9 mouse cellular contexts compared by ENCODE assay signal in the genomic region with DNA sequence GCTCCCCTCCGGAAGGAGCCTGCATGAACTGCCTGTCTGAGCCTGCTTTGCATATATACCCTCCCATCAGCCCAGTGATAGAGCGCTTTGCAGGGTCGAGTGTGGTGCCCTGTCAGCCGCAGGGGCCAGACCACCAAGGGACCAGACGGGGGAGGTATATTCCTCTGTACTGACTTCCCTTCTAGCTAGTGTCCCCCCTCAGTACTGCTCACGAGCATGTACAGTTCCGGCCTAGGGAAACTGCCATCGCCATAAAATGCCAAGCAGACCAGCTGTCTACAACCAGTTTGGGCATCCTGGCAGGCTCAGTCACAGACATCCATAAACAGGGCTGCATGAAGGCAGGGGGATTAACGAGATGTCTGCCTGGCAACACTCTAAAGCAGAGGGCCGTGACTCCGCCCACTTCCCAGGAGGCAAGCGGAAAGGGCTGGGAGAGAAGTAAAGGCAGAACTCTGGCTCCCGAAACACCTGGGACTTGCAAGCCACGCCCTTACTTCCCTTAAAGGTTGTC.
A peak's percentile ranks its signal among the peaks of the same experiment; 100 is the strongest.
DNase-seq lines count a peak whose midpoint lies in the region; ATAC-seq and TF ChIP-seq lines count a peak whose summit lies in the region.
"Had no signal": no experiment of that assay in that cellular context is flagged by ENCODE, and none has a peak within 500 bp of the region (broad histone marks: within the 10 kb centered on the region; RNA-seq: fewer than 3 reads in every experiment).

No protein-coding gene starts in this region.

- no peak for DNase-seq in kidney, adult 8-10 months
- DNase-seq in R1 (ENCODE audit: low read depth, low spot score), result peak; percentile 94
- no peak for DNase-seq in thymus, adult 18-20 months
- DNase-seq in urinary bladder, postnatal 25 days (ENCODE audit: low spot score), result no peak

- no peak overlapping the region for H3K27ac ChIP-seq in kidney, embryonic 15.5 days
- no peak overlapping the region for H3K27ac ChIP-seq in forebrain, embryonic 12.5 days
- no peak overlapping the region for H3K27ac ChIP-seq in liver, embryonic 12.5 days
- H3K27ac ChIP-seq in testis, adult 2 months (ENCODE audit: control insufficient read depth, insufficient read depth, low read depth, low read length), result no peak overlapping the region

- TF ChIP-seq POLR2A in testis, adult 2 months (IDR thresholded peaks at IDR 0.05; ENCODE audit: control insufficient read depth, low read depth, low read length), result no peak

- H3K36me3 ChIP-seq in kidney, embryonic 15.5 days, result no peaks in the 10 kb centered on the region
- no peaks in the 10 kb centered on the region for H3K36me3 ChIP-seq in forebrain, embryonic 12.5 days (replicated peaks)
- H3K36me3 ChIP-seq in liver, embryonic 12.5 days, result no peaks in the 10 kb centered on the region
- no peaks in the 10 kb centered on the region for H3K36me3 ChIP-seq in testis, adult 2 months (ENCODE audit: control insufficient read depth, insufficient read depth, low read length)

- 0 out of 2 replicates have a peak overlapping the region, but pooled peaks have one; percentile 23 for H3K9ac ChIP-seq in kidney, embryonic 15.5 days
- peak overlapping the region; percentile 50 for H3K9ac ChIP-seq in forebrain, embryonic 12.5 days
- H3K9ac ChIP-seq in liver, embryonic 12.5 days, result no peak overlapping the region

- H3K27me3 ChIP-seq in kidney, embryonic 15.5 days, result no peaks in the 10 kb centered on the region
- peaks cover 18% of the 10 kb centered on the region; the same call in 1 of the 2 replicates for H3K27me3 ChIP-seq in forebrain, embryonic 12.5 days
- no peaks in the 10 kb centered on the region for H3K27me3 ChIP-seq in liver, embryonic 12.5 days (replicated peaks)
- H3K27me3 ChIP-seq in testis, adult 2 months (ENCODE audit: control insufficient read depth, insufficient read depth, low read length), result no peaks in the 10 kb centered on the region
- H3K27me3 ChIP-seq: Patski had no signal

- peaks cover 11% of the 10 kb centered on the region for H3K4me1 ChIP-seq in kidney, embryonic 15.5 days
- peaks cover 14% of the 10 kb centered on the region for H3K4me1 ChIP-seq in forebrain, embryonic 12.5 days
- no peaks in the 10 kb centered on the region for H3K4me1 ChIP-seq in liver, embryonic 12.5 days
- H3K4me1 ChIP-seq in testis, adult 2 months (ENCODE audit: control insufficient read depth, insufficient read depth, low read length), result peaks cover 11% of the 10 kb centered on the region

- H3K4me3 ChIP-seq in kidney, embryonic 15.5 days (replicated peaks), result peak overlapping the region; percentile 34
- H3K4me3 ChIP-seq in forebrain, embryonic 12.5 days (replicated peaks), result peak overlapping the region; percentile 23
- peak overlapping the region; percentile 15 for H3K4me3 ChIP-seq in liver, embryonic 12.5 days
- H3K4me3 ChIP-seq in testis, adult 2 months (ENCODE audit: control insufficient read depth, low read depth, low read length), result peak overlapping the region; percentile 72

- WGBS in kidney, embryonic 15.5 days, result 1% methylated on average over 14 of the region's 14 CpGs
- 1% methylated on average over 14 of the region's 14 CpGs for WGBS in forebrain, embryonic 12.5 days
- 5% methylated on average over 14 of the region's 14 CpGs for WGBS in liver, embryonic 12.5 days (ENCODE audit: insufficient replicate concordance)

- H3K4me2 ChIP-seq in kidney, embryonic 15.5 days, result peak overlapping the region; percentile 68
- H3K4me2 ChIP-seq in forebrain, embryonic 12.5 days, result peak overlapping the region; percentile 54
- peak overlapping the region; percentile 46 for H3K4me2 ChIP-seq in liver, embryonic 12.5 days

- peak; percentile 73 for ATAC-seq in kidney, embryonic 15.5 days (replicated peaks; ENCODE audit: low FRiP score)
- peak; percentile 81 for ATAC-seq in forebrain, embryonic 12.5 days (ENCODE audit: low FRiP score)
- ATAC-seq in liver, embryonic 12.5 days, result no peak
- ATAC-seq: Patski had no signal

- no peak for TF ChIP-seq CTCF in testis, adult 2 months (IDR thresholded peaks at IDR 0.05; ENCODE audit: control insufficient read depth, insufficient read depth, insufficient replicate concordance, low read depth, low read length)

- no peaks in the 10 kb centered on the region for H3K9me3 ChIP-seq in kidney, embryonic 15.5 days (replicated peaks)
- H3K9me3 ChIP-seq in forebrain, embryonic 12.5 days, result no peaks in the 10 kb centered on the region
- no peaks in the 10 kb centered on the region for H3K9me3 ChIP-seq in liver, embryonic 12.5 days (replicated peaks)

Comparison
In these comparisons a context has a peak if more than half of its experiments do, and no peak if none do; other contexts are left out.
1. H3K4me3 ChIP-seq: peak in every context shown above with its lines; median percentile 72 in testis, adult 2 months; 34 in kidney, embryonic 15.5 days; 23 in forebrain, embryonic 12.5 days; 15 in liver, embryonic 12.5 days.